Mouse (Mus musculus): Measurements from ENCODE around the gene Cebpzos. TPM values are rescaled to one million over a fixed set of nuclear protein-coding genes. Genes with fewer than 3 reads are reported as not detected.

Gene Cebpzos
- 9.1 to 15.7 TPM (median 12.5 TPM) in 4 replicates for total RNA-seq (2023; ENCODE audit: inconsistent age)

DNA sequence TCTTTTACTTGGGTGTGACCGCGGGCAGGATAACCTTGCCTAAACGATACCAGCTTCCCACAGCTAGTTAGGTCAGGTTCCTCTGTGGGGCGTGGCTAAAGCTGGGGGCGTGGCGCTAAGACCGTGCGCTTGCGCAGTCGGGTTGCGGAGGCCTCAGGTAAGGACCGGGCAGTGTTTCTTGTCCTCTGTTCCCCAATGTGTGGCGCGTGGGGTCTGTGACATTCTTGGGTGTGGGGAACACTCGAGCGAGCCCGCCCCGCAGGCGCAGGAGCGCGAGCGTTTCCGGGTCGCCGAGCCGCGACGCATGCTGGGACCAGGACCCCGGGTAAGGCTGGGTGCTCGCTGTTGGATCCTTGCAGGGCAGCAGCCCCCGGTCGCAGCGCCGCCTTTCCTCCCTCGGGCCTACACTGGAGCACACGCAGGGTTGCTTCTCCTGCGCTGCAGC is at the start of gene Cebpzos:
Cebpzos (plus strand) TSS at position 132 of the 445 bp plus-strand sequence.

GRCm38 (mm10) chr17:78882401-78883112 is 33.7 kb upstream of the Cebpzos start, which contains the start of gene Eif2ak2:
TSS of gene Eif2ak2 (minus strand) at chr17:78882573.

GRCm38 (mm10) chr17:78906892-78907291 is 9.4 kb upstream of the Cebpzos start, which contains the start of gene Sult6b1:
TSS of gene Sult6b1 (minus strand) at chr17:78906992.

DNA sequence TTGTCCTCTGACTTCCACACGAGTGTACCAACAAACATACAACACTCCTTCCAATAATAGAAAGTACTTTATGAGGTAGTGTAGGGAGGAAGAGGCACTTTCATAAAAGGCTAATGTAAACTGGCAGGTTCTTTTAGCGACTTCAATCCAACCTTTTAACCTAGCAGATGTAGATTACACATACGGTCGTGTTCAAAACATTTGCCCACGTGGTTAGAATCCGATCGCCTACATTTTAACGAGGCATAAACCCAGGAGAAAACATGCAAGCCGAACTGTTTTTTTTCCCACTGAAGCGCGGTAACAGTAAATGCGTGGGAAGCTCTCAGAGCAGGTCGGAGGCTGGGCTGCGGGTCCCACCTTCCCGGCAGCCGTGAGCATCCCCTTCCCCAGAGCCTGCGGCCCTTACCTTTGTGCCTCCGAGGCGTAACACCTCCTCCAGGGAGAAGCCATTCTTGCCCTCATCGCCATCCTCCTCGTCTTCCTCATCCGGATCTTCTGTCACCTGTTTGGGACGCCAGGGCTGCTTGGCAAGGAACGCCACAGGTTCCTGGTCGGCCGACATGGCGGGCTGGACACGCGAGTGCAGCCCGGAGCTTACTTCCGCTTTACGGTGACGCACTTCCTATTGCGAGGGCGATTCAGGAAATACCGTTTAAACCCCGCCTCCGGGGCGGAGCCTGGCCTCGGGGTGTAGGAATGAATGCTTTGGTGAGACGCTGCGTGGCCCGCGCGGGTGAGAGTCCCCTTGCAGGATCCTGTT is 20.3 kb downstream of the Cebpzos start, which contains the start of the genes Cebpz and Ndufaf7:
Cebpz (minus strand) TSS at position 601 of the 763 bp plus-strand sequence.
Ndufaf7 (plus strand) TSS at position 671 of the 763 bp plus-strand sequence.

Other genes starting within 250 kb of the Cebpzos start
- gene Strn, start 179.3 kb upstream of the Cebpzos start, total RNA-seq (2023; ENCODE audit: inconsistent age), result 28.2 to 32.6 TPM (median 31.5 TPM) in 4 replicates
- gene Heatr5b, start 81.1 kb upstream of the Cebpzos start, total RNA-seq (2023; ENCODE audit: inconsistent age), result 28.9 to 36.5 TPM (median 34.7 TPM) in 4 replicates
- gene Gpatch11, start 80.9 kb upstream of the Cebpzos start, total RNA-seq (2023; ENCODE audit: inconsistent age), result 23.0 to 36.0 TPM (median 29.0 TPM) in 4 replicates
- 29.5 to 43.2 TPM (median 34.2 TPM) in 4 replicates for gene Eif2ak2, start 33.9 kb upstream of the Cebpzos start, total RNA-seq (2023; ENCODE audit: inconsistent age)
- gene Sult6b1, start 9.5 kb upstream of the Cebpzos start, total RNA-seq (2023; ENCODE audit: inconsistent age), result not detected in 4 replicates
- gene Cebpz, start 20.6 kb downstream of the Cebpzos start, total RNA-seq (2023; ENCODE audit: inconsistent age), result 102 to 113 TPM (median 109 TPM) in 4 replicates
- gene Ndufaf7, start 20.6 kb downstream of the Cebpzos start, total RNA-seq (2023; ENCODE audit: inconsistent age), result 14.6 to 27.1 TPM (median 22.5 TPM) in 4 replicates
- 40.7 to 50.1 TPM (median 45.8 TPM) in 4 replicates for gene Prkd3, start 104.3 kb downstream of the Cebpzos start, total RNA-seq (2023; ENCODE audit: inconsistent age)
- gene Qpct, start 135.4 kb downstream of the Cebpzos start, total RNA-seq (2023; ENCODE audit: inconsistent age), result not detected in 4 replicates